Mouse (Mus musculus) liver, embryonic 14.5 days (tissue): Measurements from ENCODE around the gene Mt4. TPM values are rescaled to one million over a fixed set of nuclear protein-coding genes. Genes with fewer than 3 reads are reported as not detected.

Experiments used
- ATAC-seq: fragments of 200-750 bp; cut with Nextera tagmentation; 2 replicates; pipeline ENCODE4 v1.8.0; 2017; ENCODE audit warnings: moderate number of reproducible peaks, mild to moderate bottlenecking, moderate library complexity; ENCODE audit not compliant: insufficient read depth
- DNase-seq, 3 experiments: peaks; one replicate each; pipeline ENCODE4 v3.0.0-alpha.2; 2012 to 2013; ENCODE audit warnings: low read depth in 3 of 3, low spot score in 3 of 3
- H3K27ac ChIP-seq: fragments of 300-500 bp; sonication (generic); 2 replicates; pipeline ENCODE4 v1.5.1; 2014; ENCODE audit warnings: moderate library complexity, mild to moderate bottlenecking, control low read depth, inconsistent platforms
- H3K27me3 ChIP-seq: fragments of 300-500 bp; sonication (generic); 2 replicates; pipeline ENCODE4 v1.6.1; 2014; ENCODE audit warnings: mild to moderate bottlenecking, low read length, moderate library complexity; ENCODE audit not compliant: control insufficient read depth, insufficient read depth
- H3K36me3 ChIP-seq: fragments of 300-500 bp; sonication (generic); replicated peaks from 2 replicates; pipeline ENCODE4 v1.6.1; 2014; ENCODE audit warnings: low read depth; ENCODE audit not compliant: control insufficient read depth, insufficient read depth
- H3K4me1 ChIP-seq, 2 experiments: fragments of 200-500 bp in 1 of 2; fragments of 300-500 bp in 1 of 2; sonication (generic) in 1 of 2; replicated peaks; 2 replicates each; pipeline ENCODE4 v1.6.1; 2012 to 2014; ENCODE audit warnings: antibody characterized with exemption in 1 of 2, inconsistent platforms in 1 of 2, low read length in 1 of 2; ENCODE audit not compliant: control insufficient read depth in 2 of 2, insufficient read depth in 2 of 2
- H3K4me2 ChIP-seq: fragments of 300-500 bp; sonication (generic); 2 replicates; pipeline ENCODE4 v1.6.1; 2014; ENCODE audit warnings: low read depth, mild to moderate bottlenecking, control low read depth, moderate library complexity
- H3K4me3 ChIP-seq, 2 experiments: fragments of 200-500 bp in 1 of 2; fragments of 300-500 bp in 1 of 2; sonication (generic) in 1 of 2; 2 replicates each; pipeline ENCODE4 v1.5.1; 2012 to 2014; ENCODE audit warnings: low read depth in 2 of 2, low read length in 2 of 2, mild to moderate bottlenecking in 2 of 2, control low read depth in 1 of 2, inconsistent platforms in 1 of 2, moderate library complexity in 1 of 2; ENCODE audit not compliant: insufficient read depth in 1 of 2
- H3K9ac ChIP-seq: fragments of 300-500 bp; sonication (generic); replicated peaks from 2 replicates; pipeline ENCODE4 v1.6.1; 2014; ENCODE audit warnings: mild to moderate bottlenecking, control low read depth, moderate library complexity
- H3K9me3 ChIP-seq: fragments of 300-500 bp; sonication (generic); 2 replicates; pipeline ENCODE4 v1.6.1; 2016; ENCODE audit warnings: low read length, mixed read lengths; ENCODE audit not compliant: control insufficient read depth
- CTCF ChIP-seq: IDR thresholded peaks from 2 replicates; pipeline ENCODE4 v1.5.1; 2016; ENCODE audit warnings: antibody characterized with exemption, low read depth, control low read depth
- EP300 ChIP-seq: IDR thresholded peaks from 2 replicates; pipeline ENCODE4 v1.6.1; 2016; ENCODE audit warnings: antibody characterized with exemption, low read depth
- WGBS: fragments of 180-500 bp; shearing (Covaris S2); extraction: QIAGEN DNeasy Blood & Tissue Kit; methylation state at CpG from one replicate; pipeline ENCODE4 v1.1.7; 2014; ENCODE audit not compliant: insufficient replicate concordance; 5-methylcytosine and 5-hydroxymethylcytosine counted together
- polyA plus RNA-seq, 2 experiments: library from polyadenylated mRNA; depleted of rRNA in 1 of 2; stranded (reverse) in 1 of 2; unstranded in 1 of 2; fragments of >200 nt; fragmentation: Nextera tagmentation in 1 of 2; extraction: Ambion mirVana in 1 of 2; gene quantifications; 2 replicates each; pipeline versions ENCODE4 v1.2.1 to v1.2.3; 2012 to 2014

Gene Mt4
- polyA plus RNA-seq (2012; rRNA removed), result 1.4 and 2.1 TPM in 2 replicates
- polyA plus RNA-seq (2014; fragmentation: Nextera tagmentation; extraction: Ambion mirVana), result 1.7 and 1.8 TPM in 2 replicates

DNA sequence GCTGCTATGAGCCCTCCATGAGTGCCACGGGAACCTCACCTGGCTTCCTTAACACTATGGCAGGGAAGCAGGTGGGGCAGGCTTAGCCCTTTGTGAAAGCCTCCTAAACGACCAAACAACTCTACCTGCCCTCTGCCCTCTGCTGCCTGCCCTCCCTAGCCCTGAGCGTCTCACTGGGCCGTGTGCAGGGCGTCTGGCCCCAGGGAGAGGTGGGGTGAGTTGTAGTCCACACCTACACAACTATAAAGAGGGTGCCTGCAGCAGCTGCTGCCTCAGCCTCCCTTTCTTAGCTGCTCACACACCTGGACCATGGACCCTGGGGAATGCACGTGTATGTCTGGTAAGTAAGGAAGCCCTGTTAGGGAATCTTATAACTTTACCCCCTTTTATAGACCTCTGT lies at the start of gene Mt4:
Gene Mt4 (plus strand): TSS at position 265 of the 400 bp plus-strand sequence.
- ATAC-seq (no peak), DNase-seq (no peak)
- Histone ChIP-seq H3K27me3 (no peaks in the 10 kb centered on the region), H3K4me2 (no peak within 1 kb of the TSS), H3K4me1 (peaks cover 3 to 8% of the 10 kb centered on the region in 2 experiments; a peak in 3 of 4 replicates), H3K36me3 (no peaks in the 10 kb centered on the region), H3K27ac (no peak within 1 kb of the TSS), H3K4me3 (no peak within 1 kb of the TSS), H3K9me3 (no peaks in the 10 kb centered on the region), H3K9ac (no peak within 1 kb of the TSS)
- TF ChIP-seq CTCF (no peak), EP300 (no peak)
- 40% methylated on average over 6 of the region's 6 CpGs for WGBS

DNA sequence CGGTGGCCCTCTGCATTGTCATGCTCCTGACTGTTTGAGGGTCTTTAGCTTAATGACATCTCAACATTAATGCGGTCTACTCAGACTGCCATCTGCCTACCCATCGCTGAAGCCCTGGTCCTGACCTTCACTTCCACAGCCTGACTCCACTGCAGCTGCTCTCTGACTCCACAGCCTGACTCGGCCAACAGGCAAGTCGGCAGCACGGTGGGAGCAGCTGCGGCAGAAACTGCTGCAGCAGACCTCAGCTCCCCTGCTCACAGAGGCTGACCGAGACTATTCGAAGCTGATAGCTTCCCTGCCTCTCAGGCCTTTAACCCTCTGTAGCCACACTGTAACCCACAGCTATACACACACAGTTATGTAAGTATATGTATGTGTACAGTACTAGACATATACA lies 49.0 kb upstream of the Mt4 start:
- 77% methylated on average over 9 of the region's 9 CpGs for WGBS
- ATAC-seq, result no peak

DNA sequence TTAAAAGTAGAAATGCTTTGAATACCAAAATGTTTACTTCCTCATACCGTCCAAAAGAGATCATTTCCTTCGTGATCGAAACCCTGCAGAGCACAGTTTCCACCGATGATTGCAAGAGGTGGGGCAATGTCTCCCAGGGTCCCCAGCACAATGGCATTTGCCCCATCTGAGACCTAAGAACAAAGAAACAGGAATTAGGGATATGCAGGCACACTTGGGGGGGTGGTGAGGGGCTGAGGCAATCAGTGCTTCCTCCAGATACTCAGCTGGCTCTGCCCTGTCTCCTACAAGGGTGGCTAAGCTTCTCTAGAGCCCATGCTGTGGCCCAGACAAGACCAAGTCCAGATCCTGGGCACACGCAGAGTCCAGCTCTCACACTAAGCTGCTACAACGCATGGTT lies 47.3 kb upstream of the Mt4 start:
- no peaks in the 10 kb centered on the region for H3K36me3 ChIP-seq
- no peak overlapping the region for H3K27ac ChIP-seq
- ATAC-seq (no peak), DNase-seq (no peak)
- no peak overlapping the region for H3K9ac ChIP-seq
- no peak overlapping the region for H3K4me2 ChIP-seq
- H3K9me3 ChIP-seq, result no peaks in the 10 kb centered on the region
- H3K4me3 ChIP-seq, result no peak overlapping the region
- no peak for TF ChIP-seq EP300
- no peak for TF ChIP-seq CTCF
- WGBS, result 52% methylated on average over 6 of the region's 6 CpGs
- no peaks in the 10 kb centered on the region for H3K27me3 ChIP-seq
- no peaks in the 10 kb centered on the region for H3K4me1 ChIP-seq

More for the DNA sequence above, 49.0 kb upstream of the Mt4 start:
- H3K36me3 ChIP-seq, result no peaks in the 10 kb centered on the region
- no peak overlapping the region for H3K4me2 ChIP-seq
- no peak for DNase-seq
- no peak overlapping the region for H3K4me3 ChIP-seq
- H3K4me1 ChIP-seq, result 0 out of 4 replicates have a peak, but pooled peaks cover 0 to 4% of the 10 kb centered on the region in 2 experiments
- no peak overlapping the region for H3K27ac ChIP-seq
- no peaks in the 10 kb centered on the region for H3K27me3 ChIP-seq
- TF ChIP-seq CTCF, result no peak
- TF ChIP-seq EP300, result no peak
- H3K9ac ChIP-seq, result no peak overlapping the region
- H3K9me3 ChIP-seq, result no peaks in the 10 kb centered on the region

DNA sequence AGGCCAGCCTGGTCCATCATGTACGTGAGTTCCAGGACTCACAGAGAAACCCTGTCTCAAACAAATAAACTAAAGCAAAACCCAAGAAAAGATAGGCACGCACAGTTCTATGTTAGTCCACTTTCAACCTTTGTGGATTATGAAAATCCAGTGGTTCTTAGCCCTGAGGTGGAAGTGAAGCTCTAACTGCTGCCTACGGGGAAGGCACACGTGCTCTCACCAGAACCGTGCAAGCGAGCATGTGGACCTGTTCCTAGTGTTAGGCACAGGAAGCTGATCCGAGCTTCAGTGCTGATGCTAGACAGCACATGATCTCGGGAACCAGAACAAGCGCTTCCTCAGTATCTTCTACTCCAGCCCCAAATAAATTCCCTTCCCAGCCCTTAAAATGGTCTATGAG lies 44.1 kb upstream of the Mt4 start:
- Histone ChIP-seq H3K9me3 (no peaks in the 10 kb centered on the region), H3K4me1 (peaks cover 4 to 5% of the 10 kb centered on the region in 2 experiments; a peak in 1 of 4 replicates), H3K36me3 (no peaks in the 10 kb centered on the region), H3K4me3 (no peak overlapping the region), H3K27ac (no peak overlapping the region), H3K4me2 (no peak overlapping the region), H3K9ac (no peak overlapping the region), H3K27me3 (no peaks in the 10 kb centered on the region)
- ATAC-seq (no peak), DNase-seq (no peak)
- WGBS, result 67% methylated on average over 9 of the region's 9 CpGs
- TF ChIP-seq EP300 (no peak), CTCF (no peak)

DNA sequence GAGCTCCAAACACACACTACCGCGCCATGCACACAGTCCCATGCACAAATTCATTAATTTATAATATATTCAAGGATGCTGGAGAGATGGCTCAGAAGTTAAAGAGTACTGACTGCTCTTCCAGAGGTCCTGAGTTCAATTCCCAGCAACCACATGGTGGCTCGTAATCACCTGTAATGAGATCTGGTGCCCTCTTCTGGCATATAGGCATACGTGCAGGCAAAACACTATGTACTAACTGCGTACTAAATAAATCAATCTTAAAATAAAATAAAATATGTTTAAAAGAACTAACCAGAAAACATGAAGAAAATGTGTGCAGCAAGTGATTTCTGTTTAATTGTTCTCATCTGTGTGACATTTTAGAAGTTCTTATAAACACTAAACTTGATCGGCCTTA lies 42.7 kb upstream of the Mt4 start:
- no peaks in the 10 kb centered on the region for H3K9me3 ChIP-seq
- no peak overlapping the region for H3K9ac ChIP-seq
- ATAC-seq (no peak), DNase-seq (no peak)
- 82% methylated on average over 6 of the region's 6 CpGs for WGBS
- TF ChIP-seq EP300, result no peak
- peak; percentile 47 for TF ChIP-seq CTCF
- H3K4me3 ChIP-seq, result no peak overlapping the region
- no peaks in the 10 kb centered on the region for H3K27me3 ChIP-seq
- no peak overlapping the region for H3K27ac ChIP-seq
- no peak overlapping the region for H3K4me2 ChIP-seq
- H3K4me1 ChIP-seq, result peaks cover 10 to 11% of the 10 kb centered on the region in 2 experiments
- no peaks in the 10 kb centered on the region for H3K36me3 ChIP-seq
